Mouse (Mus musculus) cortical plate, adult 2 months (tissue): ENCODE data around the gene Bglap.

Source experiments
- CTCF ChIP-seq: fragments of 200-500 bp; IDR thresholded peaks from 2 replicates; pipeline ENCODE4 v1.5.1; 2011; ENCODE audit warnings: mild to moderate bottlenecking, control low read depth, low read length; ENCODE audit not compliant: insufficient read depth; ENCODE audit errors: extremely low read depth
- POLR2A ChIP-seq: fragments of 200-500 bp; IDR thresholded peaks from 2 replicates; pipeline ENCODE4 v1.6.1; 2011; ENCODE audit warnings: mild to moderate bottlenecking, low read length, control low read depth; ENCODE audit not compliant: insufficient read depth; ENCODE audit errors: extremely low read depth

DNA sequence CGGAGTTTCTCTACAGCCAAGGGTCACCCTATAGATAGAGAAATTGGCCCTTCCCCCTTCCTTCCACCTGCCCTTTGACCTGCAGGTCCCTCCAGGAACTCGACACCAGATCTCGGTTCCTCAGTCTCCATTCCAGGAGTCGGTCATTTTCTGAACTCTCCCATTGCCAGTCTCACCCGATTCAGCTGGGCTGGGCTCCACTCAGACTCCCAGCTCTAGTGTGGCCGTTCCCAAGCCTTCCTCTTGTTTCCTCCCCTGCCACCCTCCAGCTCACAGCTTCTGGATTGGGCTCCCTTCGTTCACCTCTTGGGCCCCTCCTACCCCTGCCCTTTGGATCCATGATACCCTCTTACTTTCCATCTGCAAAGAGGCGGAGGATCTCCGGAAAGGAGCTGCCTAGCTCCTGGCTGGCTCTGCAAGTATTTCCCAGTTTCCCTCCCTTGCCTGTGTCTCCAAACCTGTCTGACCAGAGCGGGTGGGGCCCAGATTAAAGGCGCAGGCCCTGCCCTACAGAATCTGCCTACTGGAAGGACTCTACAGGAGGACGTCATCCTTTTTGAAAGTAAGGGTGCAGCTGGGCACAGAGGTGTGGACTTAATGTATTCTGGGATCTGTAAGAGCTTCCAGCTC is 50.1 kb downstream of the Bglap start:
- no peak for TF ChIP-seq CTCF
- no peak for TF ChIP-seq POLR2A
